Mouse (Mus musculus): ENCODE measurements around the gene Arhgef15.

Gene Arhgef15

DNA sequence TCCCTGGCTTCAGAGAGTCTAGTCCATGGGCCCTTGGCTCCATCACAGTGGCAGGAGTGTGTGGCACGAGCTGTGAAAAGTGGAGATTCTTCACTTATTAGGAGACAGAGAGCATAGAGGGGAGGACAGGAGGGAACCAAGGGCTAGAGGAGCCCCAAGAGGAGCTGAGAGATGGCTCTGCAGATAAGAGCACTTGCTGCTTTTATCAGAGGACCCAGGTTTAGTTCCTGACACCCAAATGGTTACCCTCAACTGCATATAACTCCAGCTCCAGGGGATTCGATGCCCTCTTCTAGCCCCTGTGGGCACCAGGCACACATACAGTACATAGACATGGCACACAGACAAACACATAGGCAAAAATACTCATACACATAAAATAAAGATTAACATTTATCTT, 32.5 kb downstream of the Arhgef15 start:
- DNase-seq (ENCODE audit: low read depth, low spot score) = no peak

GRCm38 (mm10) chr11:68923191-68923590, 34.1 kb downstream of the Arhgef15 start:
- DNase-seq (ENCODE audit: low read depth, low spot score) = no peak

- no peak for DNase-seq (ENCODE audit: low read depth, low spot score)
Observed at GRCm38 (mm10) chr11:68914566-68914965, 42.7 kb downstream of the Arhgef15 start.

DNA sequence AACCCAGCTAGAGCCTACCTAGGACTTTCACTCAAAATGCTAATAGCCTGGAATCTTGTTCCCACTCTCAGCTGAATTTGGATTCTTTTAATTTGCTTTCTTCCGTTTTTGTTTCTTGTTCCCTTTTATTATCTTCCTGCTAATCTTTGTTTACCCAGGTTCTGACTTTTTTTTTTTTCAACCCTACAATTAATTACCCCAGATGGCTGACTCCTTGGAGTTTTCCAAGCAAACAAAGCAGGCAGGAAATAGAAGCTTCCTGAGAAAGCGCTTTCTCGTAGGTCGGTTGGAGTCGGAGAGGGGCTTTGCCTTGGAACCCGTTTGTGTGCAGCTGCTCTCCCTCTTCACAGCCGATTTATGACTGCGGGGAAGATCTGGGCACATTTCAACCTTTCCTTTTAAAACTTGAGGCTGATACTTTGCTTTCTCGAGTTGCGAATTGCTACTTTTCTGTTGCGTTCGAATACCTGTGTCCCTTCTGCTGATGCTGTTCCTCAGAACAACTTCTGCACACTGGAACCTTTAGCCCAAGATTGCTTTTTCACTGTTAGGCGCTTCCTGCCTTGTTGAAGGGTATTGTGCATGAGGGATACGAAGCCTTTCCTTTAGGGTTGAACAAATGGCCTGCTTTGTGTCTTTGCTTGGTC, 45.6 kb downstream of the Arhgef15 start:
- no peak for DNase-seq (ENCODE audit: low read depth, low spot score)

GRCm38 (mm10) chr11:68908846-68909503, 48.3 kb downstream of the Arhgef15 start:
- DNase-seq (ENCODE audit: low read depth, low spot score) = no peak

- DNase-seq (ENCODE audit: low read depth, low spot score) = no peak
Observed at GRCm38 (mm10) chr11:68907251-68907650, 50.0 kb downstream of the Arhgef15 start.

- DNase-seq (ENCODE audit: low read depth, low spot score) = no peak
Observed at GRCm38 (mm10) chr11:68906461-68906790, 50.9 kb downstream of the Arhgef15 start.

GRCm38 (mm10) chr11:68905665-68906460, 51.4 kb downstream of the Arhgef15 start:
- no peak for DNase-seq (ENCODE audit: low read depth, low spot score)

DNA sequence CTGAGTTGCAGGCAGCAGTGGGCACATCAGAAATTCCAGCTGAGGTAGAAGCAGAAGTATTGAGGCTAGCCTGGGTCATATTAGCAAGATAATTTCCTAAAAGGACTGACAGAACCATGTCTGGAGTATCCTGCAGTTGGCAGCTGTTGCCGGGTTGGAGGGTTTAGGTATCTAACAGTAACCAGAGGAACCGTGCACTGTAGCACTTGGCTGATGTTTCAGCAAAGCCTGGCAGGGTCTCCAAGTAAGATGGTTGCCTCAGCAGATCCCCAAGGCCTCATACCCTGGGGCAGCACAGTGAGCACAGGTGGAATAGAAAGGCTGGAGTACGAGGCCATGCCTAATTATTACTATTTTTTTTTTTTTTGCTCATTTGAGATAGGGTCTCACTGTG, 52.1 kb downstream of the Arhgef15 start:
- no peak for DNase-seq (ENCODE audit: low read depth, low spot score)

GRCm38 (mm10) chr11:68904375-68905137, 52.7 kb downstream of the Arhgef15 start:
- DNase-seq (ENCODE audit: low read depth, low spot score) = peak; percentile 78

DNA sequence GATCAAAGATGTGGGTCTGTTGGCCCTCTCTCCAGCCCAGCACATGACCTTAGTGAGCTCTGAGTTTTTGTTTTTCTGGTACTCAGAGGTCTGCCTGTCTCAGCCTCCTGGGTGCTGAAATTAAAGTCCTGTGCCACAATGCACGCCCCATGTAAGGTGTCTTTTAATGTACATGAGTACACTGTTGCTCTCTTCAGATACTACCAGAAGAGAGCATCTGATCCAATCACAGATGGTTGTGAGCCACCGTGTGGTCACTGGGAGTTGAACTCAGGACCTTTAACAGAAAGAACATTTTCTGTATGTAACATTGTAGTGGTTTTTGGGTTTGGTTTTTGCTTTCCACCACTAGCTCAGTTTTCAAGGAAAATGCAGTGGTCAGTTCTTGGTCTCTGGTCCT, 53.5 kb downstream of the Arhgef15 start:
- DNase-seq (ENCODE audit: low read depth, low spot score) = no peak

- no peak for DNase-seq (ENCODE audit: low read depth, low spot score)
Observed at GRCm38 (mm10) chr11:68902823-68903222, 54.5 kb downstream of the Arhgef15 start.

- DNase-seq (ENCODE audit: low read depth, low spot score) = no peak
Observed at GRCm38 (mm10) chr11:68902367-68902766, 54.9 kb downstream of the Arhgef15 start.

- no peak for DNase-seq (ENCODE audit: low read depth, low spot score)
Observed at GRCm38 (mm10) chr11:68902047-68902364, 55.3 kb downstream of the Arhgef15 start.

GRCm38 (mm10) chr11:68901351-68902046, 55.8 kb downstream of the Arhgef15 start, which contains the start of gene Rpl26:
Gene Rpl26 (plus strand): TSS chr11:68901583.
- peak; percentile 100 for DNase-seq (ENCODE audit: low read depth, low spot score)

DNA sequence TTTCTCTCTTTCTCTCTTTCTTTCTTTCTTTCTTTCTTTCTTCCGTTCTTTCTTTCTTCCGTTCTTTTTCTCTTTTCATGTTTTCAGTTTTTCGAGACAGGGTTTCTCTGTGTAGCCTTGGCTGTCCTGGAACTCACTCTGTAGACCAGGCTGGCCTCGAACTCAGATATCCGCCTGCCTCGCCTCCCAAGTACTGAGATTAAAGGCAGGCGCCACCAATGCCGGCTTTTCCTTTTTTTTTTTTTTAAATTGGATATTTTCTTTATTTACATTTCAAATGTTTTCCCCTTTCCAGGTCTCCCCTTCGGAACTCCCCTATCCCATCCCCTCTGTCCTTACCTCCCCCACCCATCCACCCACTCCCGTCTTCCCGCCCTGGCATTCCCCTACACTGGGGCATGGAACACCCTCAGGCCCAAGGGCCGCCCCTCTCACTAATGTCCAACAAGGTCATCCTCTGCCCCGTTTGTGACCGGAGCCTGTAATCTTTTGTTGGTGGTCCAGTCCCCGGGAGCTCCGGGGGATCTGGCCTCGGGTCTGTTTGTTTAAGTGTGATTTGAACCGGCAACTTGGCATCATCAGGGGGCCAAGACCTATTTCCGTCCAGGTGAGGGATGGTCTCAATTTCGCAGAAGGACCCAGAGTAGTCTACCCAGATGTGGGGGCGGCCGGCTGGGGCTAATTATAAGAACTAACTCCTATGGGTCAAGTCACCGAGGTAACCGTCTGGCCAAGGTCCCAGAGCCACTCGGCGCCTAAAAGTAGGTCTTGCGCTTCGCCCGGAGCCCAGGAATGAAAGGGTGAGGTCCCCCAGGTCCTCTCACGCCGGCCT, 56.5 kb downstream of the Arhgef15 start:
- DNase-seq (ENCODE audit: low read depth, low spot score) = no peak

- DNase-seq (ENCODE audit: low read depth, low spot score) = no peak
Observed at GRCm38 (mm10) chr11:68899815-68900214, 57.5 kb downstream of the Arhgef15 start.

- no peak for DNase-seq (ENCODE audit: low read depth, low spot score)
Observed at GRCm38 (mm10) chr11:68898790-68899189, 58.5 kb downstream of the Arhgef15 start.

DNA sequence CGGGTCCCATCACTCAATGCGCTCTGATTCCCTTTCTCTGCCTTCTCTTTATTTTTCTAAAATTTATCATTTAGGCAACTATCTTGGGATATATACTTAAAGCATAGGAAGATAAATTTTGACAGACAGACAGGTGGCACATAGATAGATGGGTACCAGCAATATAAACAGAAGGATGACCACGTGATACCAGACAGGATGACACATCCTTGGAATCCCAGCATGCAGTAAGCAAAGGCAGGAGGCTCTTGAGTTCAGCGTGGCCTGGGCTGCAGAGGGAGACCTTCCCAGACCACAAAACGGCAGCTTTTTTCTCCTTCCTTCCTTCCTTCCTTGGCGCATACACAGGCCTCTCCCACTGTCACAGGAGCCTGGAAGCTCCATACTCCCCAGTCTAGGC, 59.4 kb downstream of the Arhgef15 start:
- DNase-seq (ENCODE audit: low read depth, low spot score) = no peak

GRCm38 (mm10) chr11:68897120-68897519, 60.2 kb downstream of the Arhgef15 start:
- DNase-seq (ENCODE audit: low read depth, low spot score) = no peak

DNA sequence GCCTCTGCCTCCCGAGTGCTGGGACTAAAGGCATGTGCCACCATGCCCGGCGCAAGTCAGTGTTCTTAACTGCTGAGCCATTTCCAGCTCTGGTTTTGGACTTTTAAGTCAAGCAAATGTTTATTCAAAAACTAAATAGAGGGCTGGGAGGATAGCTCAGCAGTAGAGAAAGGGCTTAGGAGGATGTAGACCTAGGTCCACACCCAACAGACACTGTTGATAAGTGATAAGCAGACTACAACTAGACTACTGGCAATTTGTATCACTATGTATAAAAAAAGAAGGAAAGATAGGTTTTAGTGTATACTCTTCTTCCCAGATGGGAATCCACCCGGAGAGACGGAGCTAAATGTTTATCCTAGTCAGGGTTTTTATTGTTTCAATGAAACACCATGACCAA, 61.0 kb downstream of the Arhgef15 start:
- no peak for DNase-seq (ENCODE audit: low read depth, low spot score)

All from mesoderm, embryonic 11.5 days (tissue).